Mouse (Mus musculus) midbrain, embryonic 13.5 days (tissue): ENCODE measurements around the gene Cdk5r2. TPM values are rescaled to one million over a fixed set of nuclear protein-coding genes. Genes with fewer than 3 reads are reported as not detected.
"Not testable (repeated sequence)": the region's sequence is repeated elsewhere in the genome, so short reads cannot be mapped to it uniquely, and the experiment has no call there.

ENCODE experiments used
- ATAC-seq: fragments of 200-750 bp; cut with Nextera tagmentation; 2 replicates; pipeline ENCODE4 v1.8.0; 2017; ENCODE audit warnings: mild to moderate bottlenecking, moderate TSS enrichment, moderate library complexity
- H3K27ac ChIP-seq: fragments of 300-500 bp; sonication (generic); 2 replicates; pipeline ENCODE4 v1.5.1; 2015; ENCODE audit warnings: inconsistent platforms, mild to moderate bottlenecking, moderate library complexity
- H3K27me3 ChIP-seq: fragments of 300-500 bp; sonication (generic); 2 replicates; pipeline ENCODE4 v1.6.1; 2015; ENCODE audit warnings: mild to moderate bottlenecking, inconsistent platforms
- H3K36me3 ChIP-seq: fragments of 300-500 bp; sonication (generic); 2 replicates; pipeline ENCODE4 v1.6.1; 2015; ENCODE audit warnings: mild to moderate bottlenecking, inconsistent platforms
- H3K4me1 ChIP-seq: fragments of 300-500 bp; sonication (generic); replicated peaks from 2 replicates; pipeline ENCODE4 v1.6.1; 2015; ENCODE audit warnings: inconsistent platforms
- H3K4me2 ChIP-seq: fragments of 300-500 bp; sonication (generic); replicated peaks from 2 replicates; pipeline ENCODE4 v1.6.1; 2015; ENCODE audit warnings: moderate library complexity, mild to moderate bottlenecking, inconsistent platforms
- H3K4me3 ChIP-seq: fragments of 300-500 bp; sonication (generic); replicated peaks from 2 replicates; pipeline ENCODE4 v1.5.1; 2015; ENCODE audit warnings: mild to moderate bottlenecking, inconsistent platforms
- H3K9ac ChIP-seq: fragments of 300-500 bp; sonication (generic); replicated peaks from 2 replicates; pipeline ENCODE4 v1.6.1; 2015; ENCODE audit warnings: mild to moderate bottlenecking, inconsistent platforms
- H3K9me3 ChIP-seq: fragments of 300-500 bp; sonication (generic); 2 replicates; pipeline ENCODE4 v1.6.1; 2016; ENCODE audit warnings: mild to moderate bottlenecking, inconsistent platforms
- WGBS: fragments of 180-500 bp; shearing (Covaris S2); methylation state at CpG from one replicate; pipeline ENCODE4 v1.1.7; 2015; 5-methylcytosine and 5-hydroxymethylcytosine counted together
- polyA plus RNA-seq: library from polyadenylated mRNA; unstranded; fragments of >200 nt; fragmentation: Nextera tagmentation; extraction: Ambion mirVana; gene quantifications from 2 replicates; pipeline ENCODE4 v1.2.1, GENCODE M21; 2015

Gene Cdk5r2
- polyA plus RNA-seq, 1 experiment from 2014 or later, result 7.1 TPM

DNA sequence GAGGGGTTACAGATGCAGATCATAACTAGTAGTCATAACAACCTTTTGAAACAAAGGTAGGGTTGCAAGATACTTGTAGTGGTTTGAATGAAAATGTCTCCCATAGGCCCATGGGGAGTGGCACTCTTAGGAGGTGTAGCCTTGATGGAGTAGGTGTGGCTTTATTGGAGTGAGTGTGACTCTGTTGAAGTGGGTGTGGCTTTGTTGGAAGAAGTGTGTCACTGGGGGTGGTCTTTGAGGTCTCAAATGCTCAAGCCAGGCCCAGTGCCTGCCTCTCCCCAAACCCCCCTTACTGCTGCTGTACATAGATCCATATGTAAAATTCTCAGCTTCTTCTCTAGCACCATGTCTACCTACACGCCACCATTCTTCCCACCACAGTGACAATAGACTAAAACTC, 36.2 kb upstream of the Cdk5r2 start:
- Histone ChIP-seq H3K9ac (no peak overlapping the region), H3K9me3 (no peaks in the 10 kb centered on the region), H3K4me1 (peaks cover 9% of the 10 kb centered on the region), H3K27ac (no peak overlapping the region), H3K27me3 (0 out of 2 replicates have a peak, but pooled peaks cover 3% of the 10 kb centered on the region), H3K4me2 (no peak overlapping the region), H3K36me3 (no peaks in the 10 kb centered on the region), H3K4me3 (no peak overlapping the region)
- no peak for ATAC-seq
- WGBS, result 94% methylated on average over 1 of the region's 1 CpGs

DNA sequence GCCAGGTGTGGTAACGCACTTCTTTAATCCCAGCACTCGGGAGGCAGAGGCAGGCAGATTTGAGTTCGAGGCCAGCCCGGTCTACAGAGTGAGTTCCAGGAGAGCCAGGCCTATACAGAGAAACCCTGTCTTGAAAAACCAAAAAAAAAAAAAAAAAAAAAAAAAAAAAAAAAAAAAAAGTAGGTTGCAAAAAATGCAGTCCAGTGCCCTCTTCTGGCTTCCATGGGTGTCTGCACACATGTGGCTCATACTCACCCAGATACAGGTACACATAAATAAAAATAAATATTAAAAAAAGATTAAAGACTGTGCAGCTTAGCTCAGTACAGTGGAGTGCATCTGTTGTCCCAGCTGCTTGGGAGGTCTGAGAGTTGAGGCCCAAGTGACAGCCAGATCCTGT, 31.1 kb upstream of the Cdk5r2 start:
- H3K4me3 ChIP-seq, ATAC-seq, H3K4me2 ChIP-seq, H3K36me3 ChIP-seq, H3K27me3 ChIP-seq, H3K27ac ChIP-seq, H3K9ac ChIP-seq, H3K9me3 ChIP-seq: not testable (repeated sequence)
- H3K4me1 ChIP-seq, result peaks cover 13% of the 10 kb centered on the region
- 92% methylated on average over 4 of the region's 4 CpGs for WGBS

DNA sequence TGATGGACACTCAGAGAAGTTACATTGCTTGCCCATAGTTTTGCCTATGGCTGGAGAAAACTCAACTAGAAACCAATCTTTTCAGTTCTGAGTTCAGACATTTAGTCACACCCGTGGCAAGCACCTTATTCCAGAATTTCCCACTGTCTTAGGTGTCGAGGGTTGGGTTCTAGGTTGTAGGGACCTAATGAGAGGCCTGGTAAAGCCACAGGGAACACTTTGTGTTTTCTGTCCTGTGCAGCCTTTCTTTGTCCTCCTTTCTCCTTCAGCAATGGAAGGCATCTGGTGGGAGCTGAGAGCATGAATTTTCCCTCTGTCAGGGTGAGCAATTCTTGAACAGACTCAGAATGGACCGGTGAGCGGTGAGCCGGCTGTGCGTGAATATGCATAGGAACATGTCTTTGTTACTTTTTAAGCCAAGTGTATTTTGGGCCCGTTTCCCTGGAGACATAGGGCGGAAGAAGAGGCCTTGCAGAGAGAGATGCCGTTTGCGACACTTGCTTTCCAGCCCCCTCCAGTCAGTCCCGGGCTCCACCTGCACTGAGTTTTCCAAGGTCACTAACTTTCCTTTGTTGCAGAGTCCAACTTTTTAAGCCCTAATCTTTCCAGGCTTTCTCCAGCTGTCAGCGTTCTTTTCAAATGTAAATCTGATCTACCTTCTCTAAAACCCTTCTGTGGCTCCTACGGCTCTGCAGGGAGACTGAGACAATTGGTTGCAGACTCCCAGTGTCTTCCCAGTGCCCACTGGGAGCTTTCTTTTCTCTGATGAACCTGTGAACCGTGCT, 30.0 kb upstream of the Cdk5r2 start:
- no peak overlapping the region for H3K9ac ChIP-seq
- peak overlapping the region; percentile 4; the same call in 1 of the 2 replicates for H3K4me2 ChIP-seq
- peak overlapping the region; percentile 65 for H3K27ac ChIP-seq
- H3K36me3 ChIP-seq, result no peaks in the 10 kb centered on the region
- H3K4me3 ChIP-seq, result no peak overlapping the region
- no peaks in the 10 kb centered on the region for H3K27me3 ChIP-seq
- ATAC-seq, result peak; percentile 65
- peaks cover 13% of the 10 kb centered on the region for H3K4me1 ChIP-seq
- 3% methylated on average over 14 of the region's 14 CpGs for WGBS
- no peaks in the 10 kb centered on the region for H3K9me3 ChIP-seq

DNA sequence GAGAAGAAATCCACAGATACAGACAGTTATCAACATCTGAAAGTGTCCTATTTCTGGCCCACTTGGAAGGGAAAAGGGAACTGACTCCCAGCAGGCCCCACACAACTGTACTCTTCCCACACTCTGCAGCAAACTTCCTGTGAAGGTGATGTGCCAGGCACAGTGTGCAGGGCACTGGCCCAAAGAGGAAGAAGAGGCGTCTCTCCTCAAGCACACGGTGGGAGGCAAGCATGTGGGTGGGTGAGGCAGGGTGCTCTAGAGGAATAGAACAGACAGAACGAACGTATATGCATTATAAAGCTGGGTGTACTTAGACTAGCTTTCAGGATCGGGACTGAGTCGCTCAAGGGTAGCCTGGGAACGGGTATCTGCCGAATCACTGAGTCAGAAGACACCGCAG, 24.7 kb upstream of the Cdk5r2 start:
- H3K4me3 ChIP-seq, result no peak overlapping the region
- H3K9me3 ChIP-seq, result no peaks in the 10 kb centered on the region
- 85% methylated on average over 9 of the region's 9 CpGs for WGBS
- H3K4me1 ChIP-seq, result peaks cover 6% of the 10 kb centered on the region
- ATAC-seq, result no peak
- H3K27ac ChIP-seq, result no peak overlapping the region
- no peaks in the 10 kb centered on the region for H3K27me3 ChIP-seq
- no peak overlapping the region for H3K4me2 ChIP-seq
- no peaks in the 10 kb centered on the region for H3K36me3 ChIP-seq
- H3K9ac ChIP-seq, result no peak overlapping the region

DNA sequence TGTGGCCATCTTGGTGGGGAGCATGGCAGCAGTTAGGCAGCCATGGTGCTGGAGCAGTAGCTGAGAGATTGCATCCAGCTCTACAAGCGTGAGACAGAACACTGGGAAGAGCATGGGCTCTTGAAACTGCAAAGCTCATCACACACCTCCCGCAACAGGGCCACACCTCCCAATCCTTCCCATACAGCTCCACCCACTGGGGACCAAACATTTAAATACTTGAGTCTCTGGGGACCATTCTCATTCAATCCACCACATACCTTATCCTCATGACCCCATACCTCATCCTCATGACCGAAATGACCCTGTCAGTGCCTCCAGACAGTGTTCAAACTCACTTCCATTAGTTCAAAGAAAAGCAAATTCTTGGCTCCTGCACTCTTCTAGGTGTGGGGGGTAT, 21.5 kb upstream of the Cdk5r2 start:
- Histone ChIP-seq H3K4me3 (no peak overlapping the region), H3K9me3 (no peaks in the 10 kb centered on the region), H3K4me2 (no peak overlapping the region), H3K4me1 (no peaks in the 10 kb centered on the region), H3K27ac (no peak overlapping the region), H3K36me3 (no peaks in the 10 kb centered on the region), H3K9ac (no peak overlapping the region), H3K27me3 (no peaks in the 10 kb centered on the region)
- WGBS, result 84% methylated on average over 3 of the region's 3 CpGs
- ATAC-seq, result no peak

- Histone ChIP-seq H3K27me3 (peaks cover 5% of the 10 kb centered on the region; the same call in 1 of the 2 replicates), H3K27ac (no peak overlapping the region), H3K4me3 (no peak overlapping the region), H3K9ac (no peak overlapping the region), H3K4me2 (no peak overlapping the region), H3K9me3 (no peaks in the 10 kb centered on the region), H3K36me3 (no peaks in the 10 kb centered on the region), H3K4me1 (no peaks in the 10 kb centered on the region)
- no peak for ATAC-seq
- WGBS, result 84% methylated on average over 5 of the region's 5 CpGs
Measured at GRCm38 (mm10) chr1:74843090-74843489, 11.6 kb upstream of the Cdk5r2 start.

- Histone ChIP-seq H3K4me2 (no peak overlapping the region), H3K4me1 (peaks cover 14% of the 10 kb centered on the region), H3K9me3 (no peaks in the 10 kb centered on the region), H3K9ac (no peak overlapping the region), H3K36me3 (no peaks in the 10 kb centered on the region), H3K27me3 (peaks cover 5% of the 10 kb centered on the region; the same call in 1 of the 2 replicates), H3K27ac (no peak overlapping the region), H3K4me3 (no peak overlapping the region)
- WGBS, result 65% methylated on average over 9 of the region's 9 CpGs
- no peak for ATAC-seq
Measured at GRCm38 (mm10) chr1:74846341-74846740, 8.4 kb upstream of the Cdk5r2 start.

DNA sequence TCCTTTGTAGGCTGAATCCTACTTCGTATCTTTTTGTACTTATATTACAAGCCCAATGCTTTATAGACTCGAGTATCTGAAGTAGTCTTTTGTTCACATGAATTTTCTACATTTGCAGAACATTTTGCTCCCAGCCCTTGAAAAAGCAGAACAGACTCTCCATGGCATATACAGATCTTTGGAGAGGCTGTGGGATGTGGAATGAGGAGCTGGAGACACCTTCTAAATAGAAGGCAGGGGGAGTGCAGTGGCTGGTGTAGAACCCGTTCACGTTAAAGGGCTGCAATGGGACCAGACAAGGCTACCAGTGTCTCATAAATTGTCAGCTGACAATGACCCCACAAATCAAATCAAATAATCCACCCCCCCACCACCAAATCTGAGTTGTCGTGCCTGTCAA, 5.8 kb upstream of the Cdk5r2 start:
- no peak overlapping the region for H3K4me3 ChIP-seq
- no peaks in the 10 kb centered on the region for H3K27me3 ChIP-seq
- no peaks in the 10 kb centered on the region for H3K9me3 ChIP-seq
- no peak overlapping the region for H3K4me2 ChIP-seq
- no peaks in the 10 kb centered on the region for H3K36me3 ChIP-seq
- H3K4me1 ChIP-seq, result peaks cover 35% of the 10 kb centered on the region
- H3K9ac ChIP-seq, result no peak overlapping the region
- WGBS, result 51% methylated on average over 5 of the region's 5 CpGs
- no peak for ATAC-seq
- H3K27ac ChIP-seq, result no peak overlapping the region

DNA sequence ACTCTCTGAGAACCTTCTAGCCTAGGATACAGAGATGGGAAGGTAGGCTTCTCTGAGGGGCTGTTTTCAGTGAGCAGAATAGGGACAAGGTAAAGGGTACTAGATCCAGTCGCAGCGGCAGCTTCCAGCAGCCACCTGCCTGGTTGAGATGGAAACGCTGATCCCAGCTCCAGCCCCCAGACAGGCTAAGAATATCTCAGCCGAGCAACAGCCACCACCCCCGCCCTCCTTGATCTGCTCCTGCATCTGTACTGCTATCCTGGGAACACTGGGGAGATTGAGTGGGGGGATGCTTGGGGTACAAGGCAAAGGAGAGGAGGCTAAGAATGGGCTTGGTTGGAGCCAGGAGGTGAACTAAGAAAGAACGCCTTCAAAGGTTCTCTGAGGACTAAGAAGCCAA, 4.5 kb upstream of the Cdk5r2 start:
- ATAC-seq, result no peak
- Histone ChIP-seq H3K4me3 (no peak overlapping the region), H3K4me1 (peaks cover 41% of the 10 kb centered on the region), H3K27ac (peak overlapping the region; percentile 84; the same call in 1 of the 2 replicates), H3K4me2 (no peak overlapping the region), H3K9ac (no peak overlapping the region), H3K36me3 (no peaks in the 10 kb centered on the region), H3K9me3 (no peaks in the 10 kb centered on the region), H3K27me3 (no peaks in the 10 kb centered on the region)
- 23% methylated on average over 6 of the region's 6 CpGs for WGBS

DNA sequence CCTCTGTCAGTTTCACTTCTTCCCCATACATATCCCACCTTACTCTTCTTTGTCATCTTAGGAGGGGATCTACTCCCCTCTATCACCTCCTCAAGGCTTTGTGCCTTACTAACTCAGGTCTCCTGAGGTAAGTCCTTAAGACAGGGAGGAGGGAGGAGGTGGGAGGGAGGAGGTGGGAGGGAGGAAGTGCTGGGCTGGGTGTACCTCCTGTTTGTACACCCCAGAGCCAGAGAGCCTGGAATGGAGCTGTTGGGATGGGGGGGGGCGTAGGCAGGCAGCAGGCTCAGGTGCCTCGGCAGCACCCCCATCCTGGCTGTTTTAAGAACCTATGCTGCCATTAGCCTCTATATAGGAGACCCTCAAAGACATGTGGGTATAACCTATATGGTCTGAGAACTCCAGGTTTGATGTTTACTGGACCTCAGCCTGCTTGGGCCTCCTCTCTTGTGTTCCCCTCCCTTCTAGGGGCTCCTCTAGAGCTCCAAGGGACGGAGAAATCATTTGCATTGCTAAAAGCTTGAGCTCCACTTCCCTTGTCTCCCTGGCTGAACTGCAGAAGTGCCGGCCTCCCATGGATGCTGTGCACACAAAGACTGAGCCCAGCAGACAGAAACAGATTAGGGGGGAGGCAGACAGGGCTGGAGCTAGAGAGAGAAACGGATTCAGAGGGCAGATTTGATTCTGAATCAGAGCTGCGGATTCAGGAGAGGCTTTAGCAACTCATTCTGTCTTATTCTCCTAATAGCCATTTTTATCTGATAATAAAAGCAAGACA, 3.5 kb upstream of the Cdk5r2 start:
- H3K9me3 ChIP-seq, result no peaks in the 10 kb centered on the region
- 13% methylated on average over 6 of the region's 6 CpGs for WGBS
- no peaks in the 10 kb centered on the region for H3K36me3 ChIP-seq
- peak overlapping the region; percentile 20; the same call in 1 of the 2 replicates for H3K4me2 ChIP-seq
- no peaks in the 10 kb centered on the region for H3K27me3 ChIP-seq
- H3K27ac ChIP-seq, result peak overlapping the region; percentile 84
- no peak overlapping the region for H3K4me3 ChIP-seq
- peaks cover 43% of the 10 kb centered on the region for H3K4me1 ChIP-seq
- peak; percentile 25; the same call in 1 of the 2 replicates for ATAC-seq
- peak overlapping the region; percentile 41; the same call in 1 of the 2 replicates for H3K9ac ChIP-seq

- peak overlapping the region; percentile 98 for H3K9ac ChIP-seq
- H3K36me3 ChIP-seq, result no peaks in the 10 kb centered on the region
- H3K4me1 ChIP-seq, result peaks cover 79% of the 10 kb centered on the region
- H3K27me3 ChIP-seq, result 0 out of 2 replicates have a peak, but pooled peaks cover 2% of the 10 kb centered on the region
- ATAC-seq, result no peak; the same call in 1 of the 2 replicates
- peak overlapping the region; percentile 90 for H3K27ac ChIP-seq
- WGBS, result under 1% methylated on average over 38 of the region's 48 CpGs
- peak overlapping the region; percentile 93 for H3K4me2 ChIP-seq
- H3K9me3 ChIP-seq, result no peaks in the 10 kb centered on the region
- H3K4me3 ChIP-seq, result peak overlapping the region; percentile 89
Measured at GRCm38 (mm10) chr1:74855156-74855555, 422 bp downstream of the Cdk5r2 start.
